Mouse (Mus musculus) cerebellum, adult 8-10 months (tissue): ENCODE data around the gene Slfnl1.

Experiments used
- DNase-seq: peaks from one replicate; pipeline ENCODE4 v3.0.0; 2022

The Slfnl1 gene

DNA sequence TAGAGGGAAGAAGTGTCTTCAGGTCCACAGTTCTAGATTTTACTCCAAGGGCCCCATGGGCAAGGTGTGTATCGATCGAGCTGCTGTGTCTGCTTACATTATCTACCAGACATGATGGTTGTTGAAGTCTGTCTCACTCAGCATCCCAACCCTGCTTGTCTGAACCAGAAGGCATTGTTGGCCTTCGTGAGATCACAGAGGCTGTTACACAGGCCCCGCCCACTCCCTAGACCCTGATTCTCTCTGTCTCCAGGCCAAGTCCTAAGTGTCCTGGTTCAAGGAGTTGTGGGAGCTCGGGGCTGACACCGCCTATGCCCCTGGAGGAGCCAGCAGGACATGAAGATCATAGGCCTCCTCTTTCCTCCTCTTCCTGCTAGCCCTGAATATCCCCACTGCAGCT, at the start of gene Slfnl1:
Gene Slfnl1, plus strand, starts transcription at position 246 of the 400 bp plus-strand sequence.
- DNase-seq, result no peak

DNA sequence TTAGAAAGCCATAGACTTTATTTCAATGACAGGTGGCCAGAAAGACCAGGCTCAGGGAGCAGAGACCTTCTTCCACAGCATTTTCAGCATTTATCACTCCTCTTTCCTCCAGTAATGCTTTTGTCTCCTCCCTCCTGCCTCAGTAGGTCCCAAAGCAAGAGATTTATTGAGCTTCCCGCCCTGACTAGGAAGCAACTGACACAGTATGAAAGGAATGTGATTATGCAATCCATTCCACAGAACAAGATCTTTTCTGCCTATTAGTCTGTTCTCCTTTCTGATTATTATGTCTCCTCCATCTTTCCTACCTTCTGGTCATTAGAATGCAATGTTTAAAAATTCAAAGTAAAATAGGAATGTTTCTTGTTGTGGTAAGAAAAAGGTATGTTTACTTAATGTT, 44.3 kb upstream of the Slfnl1 start:
- DNase-seq, result no peak

DNA sequence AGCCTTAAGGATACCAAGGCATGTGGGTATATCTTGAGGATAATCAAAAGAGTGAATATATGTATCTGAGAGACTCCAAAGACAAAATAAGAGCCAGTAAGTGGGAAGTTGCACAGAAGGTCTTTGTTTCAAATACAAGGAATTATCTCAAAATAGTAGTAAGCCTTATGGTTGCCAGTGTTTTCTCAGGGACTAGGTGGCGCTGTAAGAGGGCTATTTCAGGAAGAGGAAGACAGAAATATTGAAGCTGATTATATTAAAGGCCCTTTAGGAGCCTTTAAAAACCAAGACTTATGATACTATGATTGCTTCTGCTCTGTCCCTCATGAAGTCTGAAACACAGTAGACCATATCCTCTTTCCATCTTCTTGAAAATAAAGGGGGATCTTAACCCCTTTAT, 25.1 kb upstream of the Slfnl1 start:
- DNase-seq, result no peak

DNA sequence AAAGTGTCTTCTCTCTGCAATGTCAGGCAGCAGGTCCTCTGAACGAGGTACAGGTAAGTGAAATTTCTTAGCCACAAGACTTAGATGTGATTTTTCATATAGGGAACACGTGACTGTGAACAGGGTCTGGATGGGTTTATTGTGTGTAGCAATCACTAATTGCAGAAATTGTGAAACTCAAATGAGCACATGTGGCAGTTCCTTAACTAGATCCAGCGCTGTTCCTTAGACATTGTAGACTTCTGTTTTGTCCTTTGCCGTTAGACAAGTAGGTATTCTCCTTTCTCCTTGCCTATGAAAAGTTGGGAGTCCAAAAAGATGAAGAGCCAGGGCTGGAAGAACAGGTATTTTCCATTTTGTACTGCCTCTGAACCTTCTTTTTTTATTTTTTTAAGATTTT, 20.8 kb upstream of the Slfnl1 start:
- DNase-seq, result no peak

DNA sequence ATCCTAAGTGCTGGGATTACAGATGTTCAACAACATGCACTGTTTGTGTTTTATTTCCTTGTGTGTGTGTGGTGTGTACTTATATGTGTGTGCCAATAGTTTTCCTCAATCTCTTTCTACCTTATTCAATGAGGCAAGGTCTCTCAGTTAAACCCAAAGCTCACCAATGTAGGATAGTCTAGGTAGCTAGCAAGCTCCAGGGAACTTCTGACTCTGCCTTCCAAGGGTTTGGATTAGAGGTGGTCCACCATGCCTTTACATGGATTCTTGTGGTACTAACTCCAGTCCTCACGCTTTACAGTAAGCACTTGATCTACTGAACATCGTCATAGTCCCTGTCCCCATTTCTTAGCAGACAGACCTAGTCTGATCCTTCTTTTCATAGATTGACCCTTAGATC, 17.7 kb upstream of the Slfnl1 start:
- DNase-seq, result no peak

DNA sequence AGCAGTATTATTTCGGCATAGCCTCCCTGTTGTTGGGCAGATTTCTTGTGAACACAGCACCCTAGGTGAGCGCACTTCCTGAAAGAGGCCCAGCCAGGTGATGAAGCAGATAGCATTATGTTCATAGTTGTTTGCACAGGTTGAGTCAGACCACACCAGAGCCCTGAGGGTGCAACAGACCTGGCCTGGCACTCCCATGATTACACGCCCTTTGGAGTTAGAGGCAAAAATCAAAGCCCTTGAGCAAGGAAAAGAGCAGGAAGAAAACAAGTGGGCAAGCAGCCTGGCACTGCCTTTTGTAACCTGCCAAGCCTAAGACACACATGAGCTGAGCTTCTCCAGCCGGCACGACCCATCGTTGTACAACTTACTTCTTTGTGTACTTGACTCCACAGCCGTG, 15.5 kb upstream of the Slfnl1 start:
- DNase-seq, result no peak

DNA sequence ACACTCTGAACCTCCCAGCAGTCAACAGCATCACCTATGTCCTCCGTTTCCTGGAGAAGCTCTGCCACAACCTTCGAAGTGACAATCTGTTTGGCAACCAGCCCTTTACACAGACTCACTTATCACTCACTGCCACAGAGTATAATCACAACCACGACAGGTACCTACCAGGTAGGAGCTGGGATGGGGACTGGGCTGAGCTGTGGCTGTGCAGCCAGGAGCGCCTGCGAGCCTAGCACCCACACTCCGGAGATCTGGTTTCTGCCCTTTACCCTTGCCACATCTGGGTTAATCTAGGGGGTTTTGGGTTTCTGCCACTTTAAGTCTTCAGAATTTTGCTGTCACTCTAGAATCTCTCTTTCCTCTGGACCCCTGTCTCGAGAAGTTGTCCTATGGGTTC, 15.1 kb upstream of the Slfnl1 start:
- no peak for DNase-seq

DNA sequence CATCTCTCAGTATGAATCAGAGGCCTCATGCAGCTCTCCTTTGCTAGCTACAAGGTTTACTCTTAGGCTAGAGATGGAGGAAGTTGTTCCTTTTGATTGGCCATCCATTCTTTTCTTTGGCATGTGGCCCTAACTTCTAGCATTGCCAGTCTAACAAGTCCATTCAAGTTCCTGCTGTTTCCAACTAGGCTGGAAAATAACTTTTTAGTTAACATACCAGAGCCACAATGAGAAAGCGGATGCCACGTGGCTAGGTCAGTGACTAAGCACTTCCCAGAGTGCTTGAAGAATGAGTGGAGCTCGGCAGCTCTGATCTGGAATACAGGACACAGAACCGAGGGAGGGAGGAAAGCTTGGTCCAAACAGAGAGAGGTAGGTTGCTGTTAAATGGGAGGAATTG, 14.7 kb upstream of the Slfnl1 start:
- no peak for DNase-seq

DNA sequence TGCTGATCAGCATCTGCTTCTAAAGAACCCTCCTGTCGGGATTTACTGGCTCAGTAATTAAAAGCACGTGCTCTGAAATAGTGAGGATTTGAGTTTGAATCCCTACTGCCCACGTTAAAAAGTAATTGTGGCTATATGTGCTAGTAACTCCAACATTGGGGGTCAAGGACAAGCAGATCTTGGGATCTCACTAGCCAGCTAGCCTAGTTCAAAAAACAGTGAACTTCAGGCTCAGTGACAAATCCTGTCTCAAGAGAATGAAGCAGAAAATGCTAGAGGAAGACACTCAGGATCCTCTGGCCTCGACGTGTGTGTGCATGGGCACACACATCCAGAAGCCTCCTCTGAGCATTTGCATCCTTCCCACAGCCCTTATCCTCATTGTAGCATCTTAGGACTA, 10.3 kb upstream of the Slfnl1 start:
- no peak for DNase-seq

DNA sequence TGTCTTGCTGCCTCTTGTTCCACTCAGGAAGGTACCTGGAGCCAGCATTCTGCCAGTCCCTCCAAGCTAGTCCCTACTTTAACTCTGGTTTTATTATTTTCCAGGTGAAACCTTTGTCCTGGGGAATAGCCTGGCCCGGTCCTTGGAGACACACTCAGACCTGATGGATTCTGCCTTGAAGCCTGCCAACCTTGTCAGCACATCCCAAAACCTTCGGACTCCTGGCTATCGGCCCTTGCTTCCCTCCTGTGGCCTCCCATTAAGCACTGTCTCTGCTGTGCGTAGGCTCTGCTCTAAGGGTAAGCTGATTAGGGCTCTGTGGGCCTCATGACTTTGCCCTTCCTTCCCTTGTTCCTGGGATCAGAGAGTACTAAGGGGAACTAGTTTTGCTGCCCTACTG, 9.7 kb upstream of the Slfnl1 start:
- no peak for DNase-seq

DNA sequence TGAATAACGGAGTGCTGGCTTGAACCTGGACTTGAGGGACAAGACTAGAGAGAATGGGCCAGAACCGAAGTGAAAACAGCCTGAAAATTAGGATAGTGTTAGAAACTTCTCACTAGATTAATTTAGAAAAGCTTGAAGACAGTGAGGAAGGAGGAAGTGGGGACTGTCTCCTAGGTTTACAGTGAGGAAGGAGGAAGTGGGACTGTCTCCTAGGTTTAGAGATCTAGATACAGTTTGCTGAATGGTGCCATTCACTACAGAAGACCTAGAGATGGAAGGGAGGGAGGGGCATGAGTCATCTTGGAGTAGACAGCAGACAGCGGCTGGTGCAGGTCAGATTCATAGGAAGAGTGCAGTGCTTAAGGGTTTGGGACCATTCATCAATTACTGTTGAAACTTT, 8.9 kb upstream of the Slfnl1 start:
- no peak for DNase-seq

DNA sequence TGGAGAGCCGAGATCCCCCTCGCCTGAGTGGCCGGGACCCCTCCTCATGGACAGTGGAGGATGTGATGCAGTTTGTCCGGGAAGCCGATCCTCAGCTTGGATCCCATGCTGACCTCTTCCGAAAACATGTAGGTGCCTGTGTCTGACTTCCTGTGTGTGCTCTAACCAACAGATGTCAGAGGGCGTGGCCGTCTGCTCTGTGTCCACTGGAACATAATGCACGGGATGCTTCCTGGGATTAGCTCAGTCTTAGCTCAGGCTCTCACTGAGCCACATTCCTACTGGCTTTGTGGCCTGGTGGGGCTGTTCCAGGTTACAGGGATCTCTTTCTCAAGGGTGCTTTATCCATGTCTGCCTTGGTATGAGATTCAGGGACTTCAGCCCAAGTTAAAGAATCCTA, 3.9 kb upstream of the Slfnl1 start:
- DNase-seq, result no peak

DNA sequence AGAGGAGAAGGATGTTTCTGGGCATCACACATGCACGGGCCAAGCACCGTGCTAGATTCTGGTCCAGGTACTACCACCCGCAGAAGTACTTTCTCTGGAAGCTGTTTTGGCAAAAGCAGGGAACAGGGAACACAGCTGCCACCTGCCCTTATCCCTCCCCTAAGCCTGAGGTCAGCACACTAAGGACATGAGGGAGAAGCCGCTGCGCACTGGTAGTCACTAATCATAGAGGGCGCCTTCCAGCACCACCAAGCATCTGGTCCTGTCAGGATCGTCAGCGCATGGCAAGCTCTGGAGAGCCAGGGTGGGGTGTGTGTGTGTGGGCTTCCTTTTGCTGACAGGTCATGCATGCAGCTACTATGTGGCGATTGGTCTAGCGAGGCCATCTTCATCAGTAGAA, 6.6 kb downstream of the Slfnl1 start:
- DNase-seq, result no peak

DNA sequence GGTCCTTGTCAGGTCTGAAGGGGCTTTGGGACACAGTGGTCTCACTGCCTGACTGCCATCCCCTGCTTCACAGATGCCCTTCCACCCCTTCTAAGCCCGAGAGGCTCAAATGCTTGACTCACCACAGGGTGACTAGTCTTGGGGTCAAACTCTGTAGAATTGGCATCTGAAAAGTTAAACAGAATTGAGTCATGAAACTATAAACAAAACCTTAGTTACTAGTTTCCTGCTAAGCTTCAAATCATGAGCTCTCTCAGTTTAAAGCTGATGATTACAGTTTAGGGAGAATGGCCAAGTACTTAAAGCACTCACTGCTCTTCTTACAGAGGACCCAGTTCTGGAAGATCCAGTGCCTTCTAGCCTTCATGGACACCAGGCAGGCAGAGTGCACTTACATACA, 12.9 kb downstream of the Slfnl1 start:
- DNase-seq, result no peak

DNA sequence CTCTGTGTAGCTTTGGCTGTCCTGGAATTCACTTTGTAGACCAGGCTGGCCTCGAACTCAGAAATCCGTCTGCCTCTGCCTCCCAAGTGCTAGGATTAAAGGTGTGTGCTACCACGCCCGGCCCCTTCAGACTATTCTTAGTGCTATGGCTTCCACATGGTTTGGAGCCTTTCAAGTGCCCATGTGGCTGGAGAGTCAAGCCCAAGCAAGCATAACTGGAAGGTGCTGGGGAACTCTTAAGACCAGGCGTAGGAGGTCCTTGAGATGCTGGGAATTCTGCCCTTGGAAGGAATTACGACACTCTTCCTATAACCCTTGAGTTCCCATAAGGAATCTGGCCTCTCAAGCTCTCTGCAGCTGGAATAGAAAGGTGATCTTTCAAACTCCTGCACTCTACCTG, 24.6 kb downstream of the Slfnl1 start:
- no peak for DNase-seq

DNA sequence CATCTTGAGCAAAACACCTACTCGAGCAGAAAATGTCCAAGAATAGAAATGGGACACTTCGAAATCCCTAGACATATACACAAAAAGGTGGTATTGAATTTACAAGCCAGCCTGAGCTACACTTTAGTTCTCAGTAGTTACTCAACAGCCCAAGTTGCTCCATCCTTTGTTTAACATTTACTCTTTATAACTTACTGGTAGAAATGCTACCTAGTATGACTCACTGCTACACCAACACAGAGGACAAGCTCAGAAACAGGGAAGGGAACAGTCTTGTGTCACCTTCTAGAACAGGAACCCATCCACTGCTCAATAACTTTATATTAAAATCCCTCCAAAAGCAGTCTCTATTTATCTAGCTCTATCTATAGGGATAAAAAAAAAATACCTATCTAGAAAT, 33.7 kb downstream of the Slfnl1 start:
- DNase-seq, result no peak

DNA sequence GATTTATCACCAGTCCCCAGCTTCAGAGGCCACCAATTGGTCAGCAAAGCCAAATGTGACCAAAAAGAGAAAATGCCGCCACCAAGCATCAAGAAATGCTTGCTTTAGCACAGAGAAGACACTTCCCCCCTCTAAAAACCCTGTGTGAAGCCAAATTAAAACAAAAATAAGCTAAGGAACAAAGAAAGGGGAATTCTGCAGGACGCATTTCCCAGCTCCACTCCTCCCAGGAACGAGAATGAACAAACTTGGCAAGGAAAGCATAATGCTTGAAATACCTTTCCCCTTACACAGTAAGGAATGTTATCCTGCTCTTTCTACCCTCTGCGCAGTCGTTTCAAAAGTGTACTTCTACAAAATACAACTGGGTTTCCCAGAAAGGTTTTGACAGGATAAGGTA, 36.0 kb downstream of the Slfnl1 start:
- DNase-seq, result no peak

DNA sequence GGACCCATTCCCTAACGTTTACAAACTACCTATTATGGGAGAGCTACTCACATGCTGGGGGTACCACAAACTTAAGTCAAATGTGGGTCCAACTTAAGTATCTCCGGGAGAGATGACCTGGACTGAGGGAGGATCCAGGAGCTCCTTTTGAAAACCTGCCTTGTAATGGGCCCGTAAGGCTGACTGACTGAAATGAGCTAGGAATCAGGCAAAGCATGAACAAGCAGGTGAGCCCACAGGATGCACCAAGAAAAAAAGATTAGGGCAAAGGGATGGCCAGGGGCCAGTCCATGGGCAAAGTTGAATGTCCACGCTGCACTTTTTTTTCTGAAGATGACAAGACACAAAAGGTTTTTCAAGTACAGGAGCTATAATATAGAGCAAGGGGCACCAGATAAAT, 37.0 kb downstream of the Slfnl1 start:
- DNase-seq, result peak; percentile 28

DNA sequence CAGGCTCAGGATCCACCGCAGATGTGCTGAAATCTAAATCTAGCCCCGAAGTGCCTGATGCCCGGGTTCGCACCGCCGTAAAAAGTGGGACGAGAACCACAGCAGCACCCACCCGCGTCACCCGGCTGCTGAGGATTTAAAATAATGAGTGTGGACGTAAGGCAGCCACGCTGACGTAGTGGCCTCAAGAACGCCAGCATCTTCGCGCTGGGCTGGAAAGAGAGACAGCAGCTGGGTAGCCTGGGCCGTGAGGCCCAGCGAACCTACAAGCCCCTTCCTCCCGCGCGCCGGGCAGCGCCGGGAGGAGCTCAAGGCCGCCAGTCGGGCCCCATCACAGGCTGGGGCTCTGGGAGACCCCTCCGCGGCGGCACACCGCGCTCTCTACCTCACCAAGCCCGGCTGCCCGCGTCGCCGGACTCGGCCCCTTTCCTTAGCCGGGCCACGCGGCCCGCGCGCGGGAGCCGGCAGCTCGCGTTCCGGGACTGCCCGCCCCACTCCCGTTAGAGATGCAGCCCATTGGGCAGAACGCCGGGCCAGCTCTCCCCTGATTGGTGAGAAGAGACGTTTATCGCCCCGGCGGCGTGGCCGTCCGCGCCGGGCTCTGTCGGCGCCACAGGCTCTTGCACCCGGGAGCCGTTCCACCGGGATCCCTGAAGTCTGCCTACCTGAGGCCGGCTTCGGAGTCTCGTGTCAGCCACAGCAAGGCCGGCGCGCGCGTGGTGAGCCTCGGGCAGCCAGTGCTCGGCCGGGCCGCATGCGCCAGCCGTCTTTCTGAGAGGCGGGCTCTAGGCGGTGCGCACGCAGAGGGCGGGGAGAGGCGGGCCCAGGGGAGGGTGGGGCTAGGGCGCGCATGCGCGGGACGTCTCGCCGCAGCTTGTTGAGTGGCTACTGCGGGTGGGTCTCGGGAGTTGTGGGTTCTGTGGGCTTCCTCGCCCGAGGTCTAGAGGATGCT, 37.7 kb downstream of the Slfnl1 start, which contains the start of gene Ctps:
Gene Ctps, minus strand, starts transcription at position 791 of the 952 bp plus-strand sequence.
- peak; percentile 96 for DNase-seq

DNA sequence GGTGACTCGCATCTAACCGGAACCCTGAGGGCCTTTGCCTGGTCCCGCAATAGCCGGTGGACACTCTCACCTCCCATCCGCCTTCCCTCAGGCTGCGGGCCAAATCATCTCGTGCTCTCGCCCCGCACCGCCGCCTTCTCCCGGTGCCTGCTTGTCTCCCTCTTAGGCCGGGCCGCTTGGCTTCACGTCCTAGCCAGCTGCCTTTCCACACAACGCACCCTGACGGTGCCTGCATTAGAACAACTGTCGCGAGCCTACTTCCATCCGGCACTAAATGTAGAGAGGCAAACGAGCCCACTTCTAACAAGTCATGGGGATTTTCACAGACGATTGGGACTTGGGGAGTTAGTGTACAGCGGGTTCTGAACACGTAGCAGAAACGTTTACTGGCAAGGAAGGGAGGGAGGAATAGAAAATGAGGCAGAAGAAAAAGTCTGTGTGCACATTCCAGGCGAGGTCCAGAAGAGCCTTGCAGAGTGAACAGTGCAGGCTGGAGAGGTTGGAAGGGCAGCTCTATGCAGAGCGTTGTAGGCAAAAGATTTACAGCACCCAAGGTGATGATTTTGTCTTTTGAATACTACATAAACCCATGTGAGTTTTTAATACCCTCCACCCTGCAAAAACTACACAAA, 38.5 kb downstream of the Slfnl1 start:
- DNase-seq, result no peak

DNA sequence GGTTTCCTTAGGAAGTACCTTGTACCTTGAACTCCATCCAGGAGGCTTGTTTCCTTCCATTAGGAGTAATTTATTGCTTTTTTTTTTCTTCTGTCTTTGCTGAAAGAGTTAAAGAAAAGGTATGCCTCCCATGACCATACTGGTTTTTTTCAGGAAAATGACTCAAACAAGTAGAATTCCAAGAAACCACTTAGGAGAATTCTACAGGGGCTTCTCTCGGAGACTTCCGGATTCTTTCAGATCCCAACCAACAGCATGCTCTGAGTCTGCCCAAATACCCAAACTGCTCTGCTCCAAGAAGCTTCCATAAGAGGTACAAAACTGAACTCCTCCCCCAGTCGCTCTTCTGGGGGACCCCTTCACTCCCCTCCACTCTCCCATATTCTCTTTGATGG, 39.0 kb downstream of the Slfnl1 start:
- no peak for DNase-seq

DNA sequence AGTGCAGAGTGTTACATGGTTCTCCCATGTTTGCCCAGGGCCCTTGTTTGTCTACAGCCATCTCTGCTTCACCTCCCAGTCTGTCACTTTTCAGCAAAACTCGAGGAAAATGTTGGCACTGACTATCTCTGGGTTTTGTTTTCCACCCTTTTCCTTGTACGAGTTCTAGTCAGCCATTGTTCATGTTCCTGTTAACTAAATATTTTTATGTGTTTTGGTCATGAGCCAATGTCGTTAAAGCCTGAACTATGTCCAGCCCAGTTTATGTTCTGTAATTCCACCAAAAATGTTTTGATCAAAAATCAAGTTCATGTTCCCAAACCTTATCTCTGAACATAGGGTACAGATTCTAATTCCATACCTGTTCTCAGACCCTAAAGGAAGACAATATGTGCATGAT, 39.7 kb downstream of the Slfnl1 start:
- DNase-seq, result no peak

DNA sequence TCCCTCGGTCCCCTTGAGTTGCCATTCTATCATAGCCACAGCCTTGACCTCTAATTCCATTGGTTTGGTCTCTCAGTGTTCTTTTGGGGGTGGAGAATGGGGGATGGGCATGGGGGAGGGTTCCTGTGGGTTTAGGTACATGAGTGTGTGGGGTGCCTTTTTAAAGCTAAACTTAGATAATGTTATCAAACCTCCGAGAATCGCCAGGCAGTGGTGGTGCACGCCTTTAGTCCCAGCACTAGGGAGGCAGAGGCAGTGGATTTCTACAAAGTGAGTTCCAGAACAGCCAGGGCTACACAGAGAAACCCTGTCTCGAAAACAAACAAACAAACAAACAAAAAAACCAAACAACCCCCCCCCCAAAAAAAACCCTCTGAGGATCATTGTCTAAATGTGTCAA, 48.9 kb downstream of the Slfnl1 start:
- DNase-seq, result no peak

DNA sequence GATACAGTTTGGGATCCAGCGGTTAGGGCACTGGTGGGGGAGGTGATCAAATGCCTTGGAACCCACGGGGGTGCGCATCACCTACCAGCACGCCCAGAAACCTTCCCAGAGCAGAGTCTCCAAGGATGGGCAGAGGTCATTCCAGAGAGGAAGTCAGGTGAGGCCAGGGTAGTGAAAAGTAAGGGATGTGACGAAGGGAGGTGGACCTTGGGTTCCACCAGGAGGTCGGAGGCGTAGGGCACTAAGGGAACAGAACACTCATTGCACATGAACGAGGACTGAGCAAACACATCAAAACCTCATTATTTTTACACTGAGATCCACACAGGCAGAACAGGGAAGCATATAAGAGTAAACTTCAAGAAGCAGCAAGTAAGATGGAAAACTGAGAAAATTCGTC, 49.7 kb downstream of the Slfnl1 start:
- no peak for DNase-seq
